Mouse (Mus musculus) bone marrow macrophage, adult 2 months (primary cell): ENCODE results near the gene Lrrc25. TPM values are rescaled to one million over a fixed set of nuclear protein-coding genes. Genes with fewer than 3 reads are reported as not detected.
A peak's percentile ranks its signal among the peaks of the same experiment; 100 is the strongest.

Source experiments
- H3K27ac ChIP-seq: 2 replicates; pipeline ENCODE4 v1.5.1; 2012; ENCODE audit warnings: low read depth, low read length; ENCODE audit not compliant: insufficient read depth
- H3K4me1 ChIP-seq: 2 replicates; pipeline ENCODE4 v1.6.1; 2012; ENCODE audit warnings: low read length; ENCODE audit not compliant: control insufficient read depth, insufficient read depth
- H3K4me3 ChIP-seq: 2 replicates; pipeline ENCODE4 v1.5.1; 2012; ENCODE audit warnings: mild to moderate bottlenecking, low read length, moderate library complexity; ENCODE audit not compliant: insufficient read depth
- CTCF ChIP-seq: IDR thresholded peaks from 2 replicates; pipeline ENCODE4 v1.5.1; 2012; ENCODE audit warnings: low read depth, mild to moderate bottlenecking, low read length, moderate library complexity
- POLR2A ChIP-seq: IDR thresholded peaks from 2 replicates; pipeline ENCODE4 v1.6.1; 2012; ENCODE audit warnings: mild to moderate bottlenecking, low read depth, low read length, borderline replicate concordance
- polyA plus RNA-seq: library from polyadenylated mRNA; stranded (reverse); fragments of >200 nt; gene quantifications from 2 replicates; pipeline ENCODE4 v1.2.4, GENCODE M21; 2012; ENCODE audit not compliant: missing spikeins, insufficient read depth, insufficient read length

Gene Lrrc25
- polyA plus RNA-seq, 1 experiment: 197 TPM

GRCm38 (mm10) chr8:70593173-70593572, 22.8 kb upstream of the Lrrc25 start:
- no peak for TF ChIP-seq CTCF
- TF ChIP-seq POLR2A: no peak
- H3K4me1 ChIP-seq: peaks cover 10% of the 10 kb centered on the region
- no peak overlapping the region for H3K27ac ChIP-seq
- no peak overlapping the region for H3K4me3 ChIP-seq

- Histone ChIP-seq H3K4me3 (peak within 1 kb of the TSS; percentile 76), H3K4me1 (peaks cover 10% of the 10 kb centered on the region), H3K27ac (peak within 1 kb of the TSS; percentile 47)
- TF ChIP-seq POLR2A (no peak; the same call in 1 of the 2 replicates), CTCF (no peak)
Observed at GRCm38 (mm10) chr8:70593961-70594609, 21.9 kb upstream of the Lrrc25 start, which contains the start of gene Isyna1. Gene Isyna1, plus strand, starts transcription at chr8:70594373.

GRCm38 (mm10) chr8:70594621-70595564, 21.1 kb upstream of the Lrrc25 start:
- TF ChIP-seq CTCF (no peak), POLR2A (no peak)
- peak overlapping the region; percentile 76 for H3K4me3 ChIP-seq
- H3K27ac ChIP-seq: peak overlapping the region; percentile 32; the same call in 1 of the 2 replicates
- H3K4me1 ChIP-seq: peaks cover 10% of the 10 kb centered on the region

GRCm38 (mm10) chr8:70595811-70596210, 20.1 kb upstream of the Lrrc25 start:
- TF ChIP-seq CTCF (no peak), POLR2A (no peak)
- H3K4me3 ChIP-seq: no peak overlapping the region
- H3K27ac ChIP-seq: no peak overlapping the region
- peaks cover 18% of the 10 kb centered on the region for H3K4me1 ChIP-seq

- TF ChIP-seq CTCF (no peak), POLR2A (no peak)
- H3K4me1 ChIP-seq: peaks cover 19% of the 10 kb centered on the region
- no peak overlapping the region for H3K4me3 ChIP-seq
- H3K27ac ChIP-seq: no peak overlapping the region
Observed at GRCm38 (mm10) chr8:70596216-70596615, 19.7 kb upstream of the Lrrc25 start.

GRCm38 (mm10) chr8:70596775-70597416, 19.1 kb upstream of the Lrrc25 start:
- Histone ChIP-seq H3K27ac (no peak overlapping the region), H3K4me1 (peaks cover 23% of the 10 kb centered on the region), H3K4me3 (no peak overlapping the region)
- TF ChIP-seq POLR2A: no peak
- no peak for TF ChIP-seq CTCF

GRCm38 (mm10) chr8:70597417-70598272, 18.3 kb upstream of the Lrrc25 start:
- TF ChIP-seq CTCF: no peak
- no peak for TF ChIP-seq POLR2A
- Histone ChIP-seq H3K4me1 (peaks cover 23% of the 10 kb centered on the region), H3K4me3 (no peak overlapping the region), H3K27ac (no peak overlapping the region)

- peaks cover 23% of the 10 kb centered on the region for H3K4me1 ChIP-seq
- H3K27ac ChIP-seq: no peak overlapping the region
- TF ChIP-seq CTCF (no peak), POLR2A (no peak)
- H3K4me3 ChIP-seq: no peak overlapping the region
Observed at GRCm38 (mm10) chr8:70598283-70598682, 17.7 kb upstream of the Lrrc25 start.

GRCm38 (mm10) chr8:70598722-70599121, 17.2 kb upstream of the Lrrc25 start:
- H3K27ac ChIP-seq: no peak overlapping the region
- no peak for TF ChIP-seq POLR2A
- TF ChIP-seq CTCF: no peak
- peaks cover 20% of the 10 kb centered on the region for H3K4me1 ChIP-seq
- no peak overlapping the region for H3K4me3 ChIP-seq
